Mouse (Mus musculus): ENCODE data around the gene Gm20605. TPM values are rescaled to one million over a fixed set of nuclear protein-coding genes. Genes with fewer than 3 reads are reported as not detected.

Gm20605 gene
- polyA plus RNA-seq (2015; fragmentation: Nextera tagmentation; extraction: Ambion mirVana) = 18.4 and 20.9 TPM in 2 replicates

DNA sequence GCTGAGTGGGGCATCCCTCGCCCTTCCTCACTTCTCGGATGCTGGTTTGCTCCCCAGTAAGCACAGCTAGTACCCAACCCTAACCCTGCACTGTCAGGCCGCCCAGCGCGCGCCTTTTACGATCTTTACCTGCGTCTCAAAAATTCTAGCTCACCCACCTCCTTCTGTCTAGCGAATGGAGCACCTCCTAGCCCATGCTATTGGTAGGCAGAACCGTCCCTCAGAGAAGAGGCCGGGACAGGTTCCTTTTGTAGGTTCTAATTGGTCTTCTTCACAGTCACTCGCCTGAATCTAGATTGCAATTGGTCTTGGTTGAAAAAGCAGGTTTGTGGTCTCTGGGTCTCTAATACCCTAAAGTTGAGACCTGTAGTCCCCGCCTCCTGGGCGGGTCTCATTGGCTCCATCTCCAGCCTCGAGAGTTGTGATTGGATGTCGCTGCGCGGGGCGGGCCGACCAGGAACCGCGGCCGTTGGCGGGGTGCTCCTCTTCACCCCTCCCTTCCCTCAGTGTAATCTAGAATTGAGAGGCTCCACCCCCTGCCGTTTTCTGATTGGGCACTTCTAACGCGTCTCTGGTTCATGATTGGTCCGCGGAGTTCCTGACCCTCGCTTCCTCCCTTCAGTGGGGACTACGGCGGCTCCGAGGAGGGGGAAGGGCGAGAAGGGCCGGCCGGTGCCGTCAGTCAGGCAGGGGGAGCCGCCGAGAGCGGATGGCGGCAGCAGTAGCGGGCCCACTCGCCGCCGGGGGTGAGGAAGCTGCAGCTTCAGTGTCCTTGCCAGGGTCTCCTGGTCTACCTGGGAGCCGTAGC, at the start of gene Gm20605, which contains the start of the genes Fbxo24 and Lrch4:
Gene Gm20605, plus strand, starts transcription at position 678 of the 808 bp plus-strand sequence.
Gene Fbxo24, minus strand, starts transcription at position 505 of the 808 bp plus-strand sequence.
Gene Lrch4, plus strand, starts transcription at position 624 of the 808 bp plus-strand sequence.
- H3K9me3 ChIP-seq (ENCODE audit: low read length) = no peaks in the 10 kb centered on the region
- no peaks in the 10 kb centered on the region for H3K27me3 ChIP-seq (ENCODE audit: insufficient read depth, low read length)
- peak within 1 kb of the TSS; percentile 83 for H3K4me3 ChIP-seq (ENCODE audit: low read length)
- ATAC-seq (ENCODE audit: low FRiP score, low TSS enrichment) = peak; percentile 97
- peaks cover 6% of the 10 kb centered on the region; the same call in 1 of the 2 replicates for H3K36me3 ChIP-seq (ENCODE audit: insufficient read depth, low read length)
- peak within 1 kb of the TSS; percentile 85 for H3K9ac ChIP-seq (replicated peaks; ENCODE audit: low read length)
- H3K4me1 ChIP-seq (ENCODE audit: insufficient read depth, low read length) = peaks cover 39% of the 10 kb centered on the region
- WGBS = under 1% methylated on average over 46 of the region's 46 CpGs
- peak within 1 kb of the TSS; percentile 89 for H3K4me2 ChIP-seq (replicated peaks; ENCODE audit: low read depth, low read length)
- H3K27ac ChIP-seq (ENCODE audit: low read length) = peak within 1 kb of the TSS; percentile 98

DNA sequence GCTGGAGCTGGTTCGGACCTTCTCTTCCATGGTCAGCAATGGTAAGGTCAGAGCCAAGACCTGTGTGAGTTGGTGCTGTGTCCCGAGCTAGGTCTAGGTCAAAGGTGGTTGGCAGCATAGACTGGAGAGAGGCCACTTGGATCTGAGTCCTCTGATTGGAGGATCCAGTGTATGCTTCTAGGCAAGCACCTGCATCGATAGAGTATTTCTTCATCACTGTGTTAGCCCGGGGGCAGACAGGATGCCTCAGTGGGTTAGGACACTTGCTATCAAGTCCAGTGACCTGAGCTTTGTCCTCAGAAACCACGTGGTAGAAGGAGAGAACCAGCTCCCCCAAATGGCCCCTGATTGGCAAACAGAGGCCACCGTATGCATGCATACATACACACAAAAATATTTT, 48.7 kb upstream of the Gm20605 start:
- WGBS = 80% methylated on average over 6 of the region's 6 CpGs

DNA sequence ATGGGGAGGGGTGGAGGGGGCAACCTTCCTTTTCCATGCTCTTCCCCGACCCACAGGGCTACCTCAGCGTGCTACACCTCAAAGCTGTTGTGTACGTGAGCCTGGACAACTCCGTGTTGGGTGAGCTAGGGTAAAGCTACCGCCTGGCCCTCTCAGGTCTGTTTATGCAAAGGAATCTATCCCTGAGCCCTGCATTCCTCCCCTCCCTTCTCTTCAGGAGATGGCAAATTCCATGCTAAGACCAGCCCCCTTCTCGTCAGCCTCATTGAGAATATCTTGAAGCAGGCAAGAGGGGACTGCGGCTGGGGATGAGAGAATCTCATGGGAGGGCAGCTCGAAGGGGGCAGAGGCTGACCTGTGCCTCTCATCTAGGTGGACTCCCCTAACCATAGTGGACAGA, 46.3 kb upstream of the Gm20605 start:
- Histone ChIP-seq H3K4me1 (ENCODE audit: insufficient read depth, low read length) (peaks cover 9% of the 10 kb centered on the region; the same call in 1 of the 2 replicates), H3K27me3 (ENCODE audit: insufficient read depth, low read length) (peaks cover 12% of the 10 kb centered on the region; the same call in 1 of the 2 replicates), H3K36me3 (ENCODE audit: insufficient read depth, low read length) (no peaks in the 10 kb centered on the region), H3K4me3 (ENCODE audit: low read length) (no peak overlapping the region), H3K27ac (ENCODE audit: low read length) (no peak overlapping the region), H3K4me2 (replicated peaks; ENCODE audit: low read depth, low read length) (no peak overlapping the region), H3K9me3 (ENCODE audit: low read length) (0 out of 2 replicates have a peak, but pooled peaks cover 3% of the 10 kb centered on the region), H3K9ac (replicated peaks; ENCODE audit: low read length) (no peak overlapping the region)
- 35% methylated on average over 8 of the region's 8 CpGs for WGBS
- no peak for ATAC-seq (ENCODE audit: low FRiP score, low TSS enrichment)

More for the DNA sequence above, 48.7 kb upstream of the Gm20605 start:
- Histone ChIP-seq H3K27me3 (ENCODE audit: insufficient read depth, low read length) (peaks cover 12% of the 10 kb centered on the region; the same call in 1 of the 2 replicates), H3K4me3 (ENCODE audit: low read length) (no peak overlapping the region), H3K27ac (ENCODE audit: low read length) (no peak overlapping the region), H3K4me1 (ENCODE audit: insufficient read depth, low read length) (peaks cover 9% of the 10 kb centered on the region; the same call in 1 of the 2 replicates), H3K9me3 (ENCODE audit: low read length) (no peaks in the 10 kb centered on the region), H3K4me2 (replicated peaks; ENCODE audit: low read depth, low read length) (no peak overlapping the region), H3K9ac (replicated peaks; ENCODE audit: low read length) (no peak overlapping the region), H3K36me3 (ENCODE audit: insufficient read depth, low read length) (no peaks in the 10 kb centered on the region)
- ATAC-seq (ENCODE audit: low FRiP score, low TSS enrichment) = no peak

DNA sequence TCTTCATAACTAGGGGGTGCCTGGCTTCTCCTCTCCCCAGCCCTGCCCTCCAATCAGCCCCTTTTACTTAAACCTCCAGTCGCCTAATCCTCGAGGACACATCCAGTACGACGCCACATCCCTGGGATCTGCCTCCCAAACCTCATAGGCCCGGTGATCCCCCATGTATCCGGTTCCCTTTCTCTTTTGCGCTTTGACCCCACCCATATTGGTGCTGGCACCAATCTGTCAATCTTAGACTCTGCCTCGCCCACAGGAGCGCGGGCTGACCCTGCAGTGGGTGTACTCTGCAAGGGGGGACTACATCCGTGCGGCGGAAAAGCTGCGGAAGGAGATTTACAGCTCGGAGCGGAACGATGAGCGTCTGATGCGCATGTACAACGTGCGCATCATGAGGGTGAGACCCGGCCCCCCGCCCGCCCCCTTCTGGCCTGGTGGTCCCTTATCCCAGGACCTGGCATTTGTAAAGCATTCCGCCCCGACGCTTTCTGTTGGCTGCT, 45.3 kb upstream of the Gm20605 start:
- 9% methylated on average over 27 of the region's 27 CpGs for WGBS
- peak overlapping the region; percentile 58 for H3K4me2 ChIP-seq (replicated peaks; ENCODE audit: low read depth, low read length)
- H3K27me3 ChIP-seq (ENCODE audit: insufficient read depth, low read length) = peaks cover 12% of the 10 kb centered on the region; the same call in 1 of the 2 replicates
- 0 out of 2 replicates have a peak, but pooled peaks cover 4% of the 10 kb centered on the region for H3K9me3 ChIP-seq (ENCODE audit: low read length)
- H3K4me3 ChIP-seq (ENCODE audit: low read length) = peak overlapping the region; percentile 43
- peak overlapping the region; percentile 59 for H3K9ac ChIP-seq (replicated peaks; ENCODE audit: low read length)
- H3K27ac ChIP-seq (ENCODE audit: low read length) = no peak overlapping the region
- H3K4me1 ChIP-seq (ENCODE audit: insufficient read depth, low read length) = peaks cover 9% of the 10 kb centered on the region; the same call in 1 of the 2 replicates
- no peaks in the 10 kb centered on the region for H3K36me3 ChIP-seq (ENCODE audit: insufficient read depth, low read length)
- 0 out of 2 replicates have a peak, but pooled peaks have one; percentile 13 for ATAC-seq (ENCODE audit: low FRiP score, low TSS enrichment)

DNA sequence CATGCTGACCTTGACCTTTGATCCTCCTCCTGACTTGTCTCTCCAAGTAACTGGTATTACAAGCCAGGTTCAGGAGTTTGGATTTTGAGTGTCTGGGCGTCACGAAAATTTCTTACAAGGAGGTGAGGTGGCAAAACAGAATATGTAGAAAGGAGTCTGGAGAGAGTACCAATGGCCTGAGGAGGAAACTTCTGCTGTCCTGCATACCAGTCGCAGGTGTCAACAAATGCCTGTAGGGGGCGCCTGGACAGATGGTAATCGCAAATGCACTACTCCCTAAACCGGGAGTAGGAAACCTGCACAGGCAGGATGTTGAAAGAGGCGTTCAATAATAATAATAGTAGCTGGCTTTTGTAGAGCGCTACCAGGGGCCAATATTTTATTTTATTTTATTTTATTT, 44.0 kb upstream of the Gm20605 start:
- Histone ChIP-seq H3K4me2 (replicated peaks; ENCODE audit: low read depth, low read length) (no peak overlapping the region), H3K4me3 (ENCODE audit: low read length) (no peak overlapping the region), H3K27me3 (ENCODE audit: insufficient read depth, low read length) (peaks cover 12% of the 10 kb centered on the region; the same call in 1 of the 2 replicates), H3K27ac (ENCODE audit: low read length) (no peak overlapping the region), H3K9me3 (ENCODE audit: low read length) (0 out of 2 replicates have a peak, but pooled peaks cover 4% of the 10 kb centered on the region), H3K9ac (replicated peaks; ENCODE audit: low read length) (no peak overlapping the region), H3K36me3 (ENCODE audit: insufficient read depth, low read length) (no peaks in the 10 kb centered on the region), H3K4me1 (ENCODE audit: insufficient read depth, low read length) (peaks cover 9% of the 10 kb centered on the region; the same call in 1 of the 2 replicates)
- 35% methylated on average over 8 of the region's 8 CpGs for WGBS
- no peak for ATAC-seq (ENCODE audit: low FRiP score, low TSS enrichment)

DNA sequence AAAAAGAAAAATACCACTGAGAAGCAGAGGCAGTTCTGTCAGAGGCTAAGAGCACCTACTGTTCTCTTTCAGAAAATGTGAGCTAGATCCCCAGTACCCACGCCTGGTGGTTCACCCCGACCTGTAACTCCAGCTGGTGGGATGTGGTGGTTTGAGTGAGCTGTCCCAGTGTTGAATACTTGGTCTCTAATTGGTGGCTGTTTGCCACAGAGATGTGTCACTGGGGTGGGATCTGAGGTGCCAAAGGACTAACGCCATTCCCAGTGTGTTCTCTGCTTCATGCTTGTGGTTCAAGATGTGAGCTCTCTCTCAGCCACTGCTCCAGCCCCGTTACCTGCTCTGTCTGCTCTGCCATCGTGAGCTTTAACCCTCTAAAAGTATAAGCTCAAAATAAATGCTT, 38.5 kb upstream of the Gm20605 start:
- no peak for ATAC-seq (ENCODE audit: low FRiP score, low TSS enrichment)
- no peak overlapping the region for H3K27ac ChIP-seq (ENCODE audit: low read length)
- H3K4me3 ChIP-seq (ENCODE audit: low read length) = no peak overlapping the region
- WGBS = 72% methylated on average over 5 of the region's 5 CpGs
- H3K4me2 ChIP-seq (replicated peaks; ENCODE audit: low read depth, low read length) = no peak overlapping the region
- no peaks in the 10 kb centered on the region for H3K36me3 ChIP-seq (ENCODE audit: insufficient read depth, low read length)
- H3K9ac ChIP-seq (replicated peaks; ENCODE audit: low read length) = no peak overlapping the region
- 0 out of 2 replicates have a peak, but pooled peaks cover 4% of the 10 kb centered on the region for H3K9me3 ChIP-seq (ENCODE audit: low read length)
- no peaks in the 10 kb centered on the region for H3K4me1 ChIP-seq (ENCODE audit: insufficient read depth, low read length)
- no peaks in the 10 kb centered on the region for H3K27me3 ChIP-seq (ENCODE audit: insufficient read depth, low read length)

DNA sequence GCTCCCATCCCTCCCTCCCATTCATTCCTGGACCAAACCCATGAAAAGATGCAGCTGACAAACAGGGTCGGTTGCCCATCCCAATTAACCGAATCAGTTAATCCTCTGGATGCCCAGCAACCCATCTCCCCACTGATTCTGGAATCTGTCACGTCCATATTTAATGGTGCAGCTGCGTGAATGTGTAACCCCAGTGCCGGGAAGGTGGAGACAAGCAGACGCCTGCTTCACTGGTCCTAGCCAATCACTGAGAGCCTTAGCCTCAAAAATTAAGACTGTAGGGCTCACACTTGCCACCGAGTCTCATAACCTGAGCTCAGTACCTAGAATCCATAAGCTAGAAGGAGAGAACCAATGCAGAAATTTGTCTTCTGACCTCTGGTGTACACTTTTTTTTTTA, 33.1 kb upstream of the Gm20605 start:
- Histone ChIP-seq H3K4me1 (ENCODE audit: insufficient read depth, low read length) (peaks cover 15% of the 10 kb centered on the region; the same call in 1 of the 2 replicates), H3K36me3 (ENCODE audit: insufficient read depth, low read length) (no peaks in the 10 kb centered on the region), H3K27ac (ENCODE audit: low read length) (no peak overlapping the region), H3K9ac (replicated peaks; ENCODE audit: low read length) (no peak overlapping the region), H3K4me2 (replicated peaks; ENCODE audit: low read depth, low read length) (no peak overlapping the region), H3K4me3 (ENCODE audit: low read length) (no peak overlapping the region), H3K9me3 (ENCODE audit: low read length) (no peaks in the 10 kb centered on the region), H3K27me3 (ENCODE audit: insufficient read depth, low read length) (no peaks in the 10 kb centered on the region)
- 83% methylated on average over 7 of the region's 7 CpGs for WGBS
- no peak for ATAC-seq (ENCODE audit: low FRiP score, low TSS enrichment)

DNA sequence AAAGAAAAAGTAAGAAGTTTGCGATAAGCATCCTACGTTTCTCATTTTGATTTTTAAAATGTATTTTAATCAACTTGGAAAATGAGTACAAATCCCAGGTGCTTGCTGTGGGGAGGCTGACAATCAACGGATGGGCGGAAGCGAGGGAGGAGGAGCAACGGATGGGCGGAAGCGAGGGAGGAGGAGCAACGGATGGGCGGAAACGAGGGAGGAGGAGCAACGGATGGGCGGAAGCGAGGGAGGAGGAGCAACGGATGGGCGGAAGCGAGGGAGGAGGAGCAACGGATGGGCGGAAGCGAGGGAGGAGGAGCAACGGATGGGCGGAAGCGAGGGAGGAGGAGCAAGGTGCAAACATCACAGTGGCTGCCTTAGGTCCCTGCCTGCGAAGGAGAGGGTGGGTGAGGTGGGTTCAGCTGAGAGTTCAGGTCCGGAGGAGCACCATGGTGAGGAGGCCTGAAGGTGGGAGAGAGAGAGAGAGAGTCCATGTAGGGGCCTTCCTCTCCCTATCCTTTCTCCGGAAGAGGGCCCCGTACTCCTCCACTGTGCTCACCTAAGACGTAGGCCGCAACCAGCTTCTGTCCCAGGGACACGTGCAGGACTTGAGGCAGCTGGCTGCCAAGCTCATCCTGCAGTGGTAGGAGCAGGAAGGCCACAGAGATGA, 32.2 kb upstream of the Gm20605 start:
- Histone ChIP-seq H3K36me3 (ENCODE audit: insufficient read depth, low read length) (no peaks in the 10 kb centered on the region), H3K4me1 (ENCODE audit: insufficient read depth, low read length) (peaks cover 15% of the 10 kb centered on the region; the same call in 1 of the 2 replicates), H3K27ac (ENCODE audit: low read length) (peak overlapping the region; percentile 43; the same call in 1 of the 2 replicates), H3K4me2 (replicated peaks; ENCODE audit: low read depth, low read length) (peak overlapping the region; percentile 45), H3K4me3 (ENCODE audit: low read length) (peak overlapping the region; percentile 28), H3K9me3 (ENCODE audit: low read length) (no peaks in the 10 kb centered on the region), H3K27me3 (ENCODE audit: insufficient read depth, low read length) (no peaks in the 10 kb centered on the region), H3K9ac (replicated peaks; ENCODE audit: low read length) (peak overlapping the region; percentile 55)
- 34% methylated on average over 24 of the region's 30 CpGs for WGBS
- no peak for ATAC-seq (ENCODE audit: low FRiP score, low TSS enrichment)

DNA sequence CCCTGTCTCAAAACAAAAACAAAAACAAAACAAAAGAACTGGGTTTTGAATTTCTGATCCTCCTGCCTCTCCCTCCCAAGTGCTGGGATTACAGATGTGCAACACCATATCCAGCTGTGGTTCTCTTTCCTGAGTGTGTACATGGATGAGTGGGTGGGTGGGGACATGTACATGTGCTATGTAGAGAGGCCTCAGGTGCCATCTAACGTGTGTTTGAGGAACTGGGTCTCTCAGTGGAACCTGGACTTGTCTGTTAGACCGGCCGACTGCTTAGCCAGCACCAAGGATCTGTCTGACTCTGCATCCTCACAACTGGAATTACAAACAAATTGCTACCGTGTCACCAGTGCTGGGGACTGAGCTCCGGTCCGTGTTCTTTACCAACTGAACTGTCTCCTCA, 31.4 kb upstream of the Gm20605 start:
- Histone ChIP-seq H3K4me1 (ENCODE audit: insufficient read depth, low read length) (peaks cover 20% of the 10 kb centered on the region; the same call in 1 of the 2 replicates), H3K4me3 (ENCODE audit: low read length) (no peak overlapping the region), H3K27ac (ENCODE audit: low read length) (no peak overlapping the region), H3K4me2 (replicated peaks; ENCODE audit: low read depth, low read length) (no peak overlapping the region), H3K9ac (replicated peaks; ENCODE audit: low read length) (no peak overlapping the region), H3K36me3 (ENCODE audit: insufficient read depth, low read length) (no peaks in the 10 kb centered on the region), H3K9me3 (ENCODE audit: low read length) (no peaks in the 10 kb centered on the region), H3K27me3 (ENCODE audit: insufficient read depth, low read length) (no peaks in the 10 kb centered on the region)
- ATAC-seq (ENCODE audit: low FRiP score, low TSS enrichment) = no peak
- WGBS = 94% methylated on average over 6 of the region's 6 CpGs

All from kidney, embryonic 16.5 days (tissue).